Mouse (Mus musculus): ENCODE results near the gene 1700011L22Rik.

DNA sequence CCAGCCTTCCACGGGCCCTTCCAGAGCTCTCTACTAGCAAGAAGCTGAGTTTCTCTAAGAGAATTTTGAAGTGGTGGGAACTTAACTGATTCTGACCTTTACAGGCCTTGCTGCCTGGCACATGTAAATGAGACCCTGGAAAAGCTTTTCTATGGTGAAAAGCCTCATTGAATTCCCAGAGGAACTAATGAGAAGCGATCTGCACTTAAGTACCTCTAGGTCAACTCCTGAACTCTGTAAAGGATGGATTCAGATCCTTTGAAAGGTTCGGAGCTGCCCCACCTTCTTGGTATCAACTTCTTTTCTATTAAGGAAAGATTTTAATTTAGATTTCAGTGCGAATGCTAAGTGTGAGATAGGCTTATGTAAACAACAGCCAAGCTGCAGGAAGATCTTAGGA lies 72.4 kb downstream of the 1700011L22Rik start:
- TF ChIP-seq CTCF (IDR thresholded peaks at IDR 0.05; ENCODE audit: extremely low read depth, insufficient read depth, low read length): no peak
- no peak for TF ChIP-seq POLR2A (IDR thresholded peaks at IDR 0.05; ENCODE audit: extremely low read depth, insufficient read depth, low read length)
